Mouse (Mus musculus): ENCODE results near the gene H2-Ob. TPM values are rescaled to one million over a fixed set of nuclear protein-coding genes. Genes with fewer than 3 reads are reported as not detected.

H2-Ob gene
- polyA plus RNA-seq, 1 experiment from 2014 or later = not detected

DNA sequence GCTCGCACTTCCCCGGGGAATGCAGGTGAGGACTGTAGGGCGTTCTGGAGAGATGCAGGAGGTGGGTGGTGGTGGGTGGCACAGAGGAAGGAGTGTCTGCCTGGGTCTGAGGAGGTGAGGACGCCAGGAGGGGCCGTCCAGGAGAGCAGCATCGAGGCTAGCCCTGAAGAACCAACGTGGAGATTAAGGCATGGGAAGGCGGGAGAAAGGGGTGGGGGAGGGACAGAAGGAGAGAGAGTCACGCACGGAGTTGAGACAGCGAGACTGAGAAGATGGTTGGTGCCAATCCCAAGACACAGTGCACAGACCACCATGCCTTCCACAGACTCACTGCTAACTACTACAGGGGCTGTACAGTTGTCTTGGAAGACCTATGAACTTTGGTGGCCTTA, 40.2 kb upstream of the H2-Ob start:
- DNase-seq (ENCODE audit: low spot score) (no peak), ATAC-seq (replicated peaks; ENCODE audit: low FRiP score) (no peak)
- H3K9me3 ChIP-seq (ENCODE audit: control insufficient read depth, low read length) = no peaks in the 10 kb centered on the region
- H3K36me3 ChIP-seq (ENCODE audit: control insufficient read depth, insufficient read depth, low read length) = no peaks in the 10 kb centered on the region
- peak overlapping the region; percentile 63 for H3K4me2 ChIP-seq
- peaks cover 71% of the 10 kb centered on the region for H3K27me3 ChIP-seq (replicated peaks; ENCODE audit: control insufficient read depth, insufficient read depth, low read length)
- peaks cover 11% of the 10 kb centered on the region for H3K4me1 ChIP-seq (replicated peaks; ENCODE audit: control insufficient read depth, insufficient read depth, low read length)
- H3K27ac ChIP-seq (ENCODE audit: low read depth, low read length) = no peak overlapping the region
- peak overlapping the region; percentile 46 for H3K4me3 ChIP-seq (ENCODE audit: low read depth, low read length)
- whole genome bisulfite sequencing = 13% methylated on average over 11 of the region's 11 CpGs
- H3K9ac ChIP-seq (ENCODE audit: low read depth, low read length) = peak overlapping the region; percentile 37; the same call in 1 of the 2 replicates

DNA sequence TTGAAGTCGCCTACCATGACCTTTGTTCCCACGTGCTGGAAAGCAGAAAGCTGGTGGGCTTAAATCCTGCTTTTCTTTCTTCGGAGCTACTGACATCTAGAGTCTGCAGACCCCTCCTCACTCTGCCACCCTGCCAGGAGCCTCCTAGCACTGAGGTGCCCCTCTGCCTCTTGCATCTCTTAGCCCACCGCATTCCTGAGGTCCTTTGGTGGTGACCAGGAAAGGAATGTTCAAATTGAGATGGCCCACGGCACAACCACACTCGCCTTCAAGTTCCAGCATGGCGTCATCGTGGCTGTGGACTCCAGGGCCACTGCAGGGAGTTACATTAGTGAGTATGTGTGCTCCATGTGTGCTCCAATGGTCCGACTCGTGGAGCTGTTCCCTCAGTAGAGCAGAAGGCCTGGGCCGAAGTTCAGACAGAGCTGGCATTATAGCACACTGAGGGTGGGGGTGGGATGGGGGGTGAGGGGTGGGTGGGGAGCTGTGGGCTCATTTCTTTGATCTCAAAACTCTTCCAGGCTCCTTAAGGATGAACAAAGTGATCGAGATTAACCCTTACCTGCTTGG, 39.6 kb upstream of the H2-Ob start:
- no peak for ATAC-seq (replicated peaks; ENCODE audit: low FRiP score)
- Histone ChIP-seq H3K9me3 (ENCODE audit: control insufficient read depth, low read length) (no peaks in the 10 kb centered on the region), H3K4me3 (ENCODE audit: low read depth, low read length) (no peak overlapping the region), H3K36me3 (ENCODE audit: control insufficient read depth, insufficient read depth, low read length) (no peaks in the 10 kb centered on the region), H3K27ac (ENCODE audit: low read depth, low read length) (no peak overlapping the region), H3K4me2 (no peak overlapping the region), H3K4me1 (replicated peaks; ENCODE audit: control insufficient read depth, insufficient read depth, low read length) (peaks cover 11% of the 10 kb centered on the region), H3K9ac (ENCODE audit: low read depth, low read length) (no peak overlapping the region), H3K27me3 (replicated peaks; ENCODE audit: control insufficient read depth, insufficient read depth, low read length) (peaks cover 64% of the 10 kb centered on the region)
- 67% methylated on average over 12 of the region's 12 CpGs for WGBS
- no peak for DNase-seq (ENCODE audit: low spot score)

DNA sequence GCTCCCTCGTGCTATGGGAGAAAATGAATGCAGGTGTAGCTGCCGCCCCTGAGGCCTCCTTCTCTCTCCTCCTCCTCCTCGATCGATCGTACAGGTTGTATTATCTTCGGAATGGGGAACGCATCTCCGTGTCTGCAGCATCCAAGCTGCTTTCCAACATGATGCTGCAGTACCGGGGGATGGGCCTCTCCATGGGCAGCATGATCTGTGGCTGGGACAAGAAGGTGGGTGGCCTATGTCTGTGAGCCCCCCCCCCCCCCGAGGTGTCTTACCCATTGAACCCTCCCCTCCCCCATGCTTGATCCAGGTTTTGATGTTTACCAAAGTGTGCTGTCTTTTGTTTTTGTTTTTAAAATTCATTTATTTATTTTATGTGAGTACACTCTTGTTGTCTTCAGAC, 38.7 kb upstream of the H2-Ob start:
- H3K4me2 ChIP-seq = no peak overlapping the region
- H3K9me3 ChIP-seq (ENCODE audit: control insufficient read depth, low read length) = no peaks in the 10 kb centered on the region
- no peak for ATAC-seq (replicated peaks; ENCODE audit: low FRiP score)
- no peaks in the 10 kb centered on the region for H3K36me3 ChIP-seq (ENCODE audit: control insufficient read depth, insufficient read depth, low read length)
- H3K9ac ChIP-seq (ENCODE audit: low read depth, low read length) = no peak overlapping the region
- 84% methylated on average over 10 of the region's 10 CpGs for WGBS
- peaks cover 16% of the 10 kb centered on the region for H3K4me1 ChIP-seq (replicated peaks; ENCODE audit: control insufficient read depth, insufficient read depth, low read length)
- no peak for DNase-seq (ENCODE audit: low spot score)
- H3K27ac ChIP-seq (ENCODE audit: low read depth, low read length) = no peak overlapping the region
- H3K4me3 ChIP-seq (ENCODE audit: low read depth, low read length) = no peak overlapping the region
- H3K27me3 ChIP-seq (replicated peaks; ENCODE audit: control insufficient read depth, insufficient read depth, low read length) = peaks cover 55% of the 10 kb centered on the region

DNA sequence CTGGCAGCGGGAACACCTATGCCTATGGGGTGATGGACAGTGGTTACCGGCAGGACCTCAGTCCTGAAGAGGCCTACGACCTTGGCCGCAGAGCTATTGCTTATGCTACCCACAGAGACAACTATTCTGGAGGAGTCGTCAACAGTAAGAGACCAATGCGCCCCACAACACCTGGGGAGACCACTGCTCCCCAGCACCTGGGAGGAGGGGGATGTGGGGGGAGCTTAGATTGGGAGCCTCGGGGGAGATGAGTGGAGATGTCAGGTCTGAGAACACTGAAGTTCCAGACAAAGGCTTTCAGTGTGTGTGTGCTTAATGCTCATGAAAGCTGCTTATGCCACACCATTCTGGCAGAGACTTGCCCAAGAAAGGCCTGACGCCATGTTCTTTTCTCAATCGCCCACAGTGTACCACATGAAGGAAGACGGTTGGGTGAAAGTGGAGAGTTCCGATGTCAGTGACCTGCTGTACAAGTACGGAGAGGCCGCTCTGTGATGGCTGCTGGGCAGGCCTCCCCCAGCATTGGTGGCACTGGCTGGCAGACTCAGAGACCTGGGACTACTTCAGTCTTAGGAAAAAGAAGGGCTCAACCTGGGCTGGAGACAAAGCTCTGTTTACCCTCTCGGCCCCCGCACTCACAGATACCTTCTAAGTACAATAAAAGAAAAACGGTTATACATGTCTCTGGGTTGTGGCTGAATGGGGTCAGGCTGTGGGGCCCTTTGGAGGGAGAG, 37.8 kb upstream of the H2-Ob start:
- Histone ChIP-seq H3K4me2 (no peak overlapping the region), H3K4me1 (replicated peaks; ENCODE audit: control insufficient read depth, insufficient read depth, low read length) (peaks cover 21% of the 10 kb centered on the region), H3K36me3 (ENCODE audit: control insufficient read depth, insufficient read depth, low read length) (no peaks in the 10 kb centered on the region), H3K9me3 (ENCODE audit: control insufficient read depth, low read length) (no peaks in the 10 kb centered on the region), H3K27ac (ENCODE audit: low read depth, low read length) (no peak overlapping the region), H3K4me3 (ENCODE audit: low read depth, low read length) (no peak overlapping the region), H3K27me3 (replicated peaks; ENCODE audit: control insufficient read depth, insufficient read depth, low read length) (peaks cover 46% of the 10 kb centered on the region), H3K9ac (ENCODE audit: low read depth, low read length) (no peak overlapping the region)
- no peak for DNase-seq (ENCODE audit: low spot score)
- ATAC-seq (replicated peaks; ENCODE audit: low FRiP score) = no peak
- WGBS = 83% methylated on average over 16 of the region's 16 CpGs

DNA sequence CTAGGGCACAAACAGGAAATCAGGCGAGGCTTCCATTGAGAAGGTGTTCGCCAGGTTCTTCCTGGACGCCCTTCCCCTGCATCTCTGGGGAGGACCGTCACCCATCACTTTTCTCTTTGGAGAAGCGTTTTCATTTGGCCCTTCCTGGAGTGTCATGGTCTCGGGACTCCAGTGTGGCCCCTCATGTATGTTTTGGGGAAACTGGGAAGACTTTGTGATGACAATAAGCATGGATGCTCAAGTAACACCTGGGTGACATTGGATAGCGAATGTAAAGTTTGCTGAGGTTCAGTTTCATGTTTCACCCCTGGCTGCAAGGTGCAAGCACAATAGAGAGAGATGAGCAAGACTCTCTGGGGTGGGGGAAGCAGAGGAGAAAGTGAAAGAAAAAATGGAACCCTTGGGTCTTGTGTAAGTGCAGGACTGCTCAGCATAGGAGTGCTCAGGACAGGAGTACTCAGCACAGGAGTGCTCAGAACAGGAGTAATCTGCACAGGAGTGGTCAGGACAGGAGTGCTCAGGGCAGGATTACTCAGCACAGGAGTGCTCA, 37.1 kb upstream of the H2-Ob start:
- peaks cover 21% of the 10 kb centered on the region for H3K4me1 ChIP-seq (replicated peaks; ENCODE audit: control insufficient read depth, insufficient read depth, low read length)
- no peak overlapping the region for H3K4me3 ChIP-seq (ENCODE audit: low read depth, low read length)
- no peak overlapping the region for H3K27ac ChIP-seq (ENCODE audit: low read depth, low read length)
- no peaks in the 10 kb centered on the region for H3K9me3 ChIP-seq (ENCODE audit: control insufficient read depth, low read length)
- no peak for ATAC-seq (replicated peaks; ENCODE audit: low FRiP score)
- H3K27me3 ChIP-seq (replicated peaks; ENCODE audit: control insufficient read depth, insufficient read depth, low read length) = peaks cover 40% of the 10 kb centered on the region
- 65% methylated on average over 7 of the region's 7 CpGs for WGBS
- no peak overlapping the region for H3K9ac ChIP-seq (ENCODE audit: low read depth, low read length)
- no peak for DNase-seq (ENCODE audit: low spot score)
- no peak overlapping the region for H3K4me2 ChIP-seq
- no peaks in the 10 kb centered on the region for H3K36me3 ChIP-seq (ENCODE audit: control insufficient read depth, insufficient read depth, low read length)

DNA sequence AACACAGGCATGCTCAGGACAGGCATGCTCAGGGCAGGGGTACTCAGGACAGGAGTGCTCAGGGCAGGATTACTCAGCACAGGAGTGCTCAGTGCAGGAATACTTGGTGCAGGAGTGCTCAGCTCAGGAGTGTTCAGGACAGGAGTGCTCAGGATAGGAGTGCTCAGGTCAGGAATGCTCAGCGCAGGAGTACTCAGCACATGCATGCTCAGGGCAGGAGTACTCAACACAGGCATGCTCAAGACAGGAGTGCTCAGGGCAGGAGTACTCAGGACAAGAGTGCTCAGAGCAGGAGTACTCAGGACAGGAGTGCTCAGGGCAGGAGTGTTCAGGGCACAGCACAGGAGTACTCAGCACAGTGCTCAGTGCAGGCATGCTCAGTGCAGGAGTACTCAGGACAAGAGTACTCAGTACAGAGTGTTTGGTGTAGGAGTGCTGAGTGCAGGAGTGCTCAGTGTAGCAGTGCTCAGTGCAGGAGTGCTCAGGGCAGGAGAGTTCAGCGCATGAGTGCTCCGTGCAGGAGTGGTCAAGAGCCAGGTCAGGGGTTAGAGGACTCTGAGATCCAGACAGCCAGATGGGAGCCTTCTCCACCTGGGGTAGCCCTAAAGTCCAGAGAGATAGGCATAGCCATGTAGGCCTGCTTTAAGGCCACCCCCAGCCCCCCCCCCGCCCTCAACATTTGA, 35.8 kb upstream of the H2-Ob start:
- Histone ChIP-seq H3K4me1 (replicated peaks; ENCODE audit: control insufficient read depth, insufficient read depth, low read length) (peaks cover 12% of the 10 kb centered on the region), H3K4me2 (no peak overlapping the region), H3K27ac (ENCODE audit: low read depth, low read length) (no peak overlapping the region), H3K27me3 (replicated peaks; ENCODE audit: control insufficient read depth, insufficient read depth, low read length) (peaks cover 27% of the 10 kb centered on the region), H3K4me3 (ENCODE audit: low read depth, low read length) (no peak overlapping the region), H3K9ac (ENCODE audit: low read depth, low read length) (no peak overlapping the region), H3K36me3 (ENCODE audit: control insufficient read depth, insufficient read depth, low read length) (no peaks in the 10 kb centered on the region), H3K9me3 (ENCODE audit: control insufficient read depth, low read length) (no peaks in the 10 kb centered on the region)
- WGBS = 83% methylated on average over 4 of the region's 4 CpGs
- no peak for ATAC-seq (replicated peaks; ENCODE audit: low FRiP score)
- DNase-seq (ENCODE audit: low spot score) = no peak

DNA sequence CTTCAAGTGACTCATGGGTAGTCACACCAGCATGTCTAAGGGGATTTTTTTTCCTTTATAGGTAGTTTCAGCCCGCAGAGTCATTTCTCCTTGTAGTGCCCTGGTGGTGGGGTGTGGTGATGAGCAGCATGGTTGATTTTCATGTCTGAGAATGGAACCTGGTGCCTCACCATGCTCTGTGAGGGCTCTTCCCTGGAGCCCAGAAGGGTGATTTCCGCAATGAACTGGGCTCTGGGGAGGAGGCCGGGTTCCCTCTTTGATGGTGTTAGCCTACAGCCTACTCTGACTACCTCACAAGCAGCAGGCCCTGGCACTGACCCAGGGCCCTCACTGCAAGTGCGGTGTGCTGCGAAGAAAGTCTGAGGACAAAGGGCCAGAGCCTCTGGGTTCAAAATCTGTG, 35.3 kb upstream of the H2-Ob start, which contains the start of gene Tap2:
TSS of gene Tap2 (plus strand) at position 84 of the 400 bp plus-strand sequence.
- WGBS = 77% methylated on average over 5 of the region's 5 CpGs
- ATAC-seq (replicated peaks; ENCODE audit: low FRiP score) = no peak
- Histone ChIP-seq H3K36me3 (ENCODE audit: control insufficient read depth, insufficient read depth, low read length) (no peaks in the 10 kb centered on the region), H3K27me3 (replicated peaks; ENCODE audit: control insufficient read depth, insufficient read depth, low read length) (peaks cover 22% of the 10 kb centered on the region), H3K9ac (ENCODE audit: low read depth, low read length) (peak within 1 kb of the TSS; percentile 84), H3K9me3 (ENCODE audit: control insufficient read depth, low read length) (no peaks in the 10 kb centered on the region), H3K4me2 (peak within 1 kb of the TSS; percentile 93), H3K4me1 (replicated peaks; ENCODE audit: control insufficient read depth, insufficient read depth, low read length) (peaks cover 9% of the 10 kb centered on the region), H3K27ac (ENCODE audit: low read depth, low read length) (no peak within 1 kb of the TSS), H3K4me3 (ENCODE audit: low read depth, low read length) (peak within 1 kb of the TSS; percentile 85)
- DNase-seq (ENCODE audit: low spot score) = no peak

DNA sequence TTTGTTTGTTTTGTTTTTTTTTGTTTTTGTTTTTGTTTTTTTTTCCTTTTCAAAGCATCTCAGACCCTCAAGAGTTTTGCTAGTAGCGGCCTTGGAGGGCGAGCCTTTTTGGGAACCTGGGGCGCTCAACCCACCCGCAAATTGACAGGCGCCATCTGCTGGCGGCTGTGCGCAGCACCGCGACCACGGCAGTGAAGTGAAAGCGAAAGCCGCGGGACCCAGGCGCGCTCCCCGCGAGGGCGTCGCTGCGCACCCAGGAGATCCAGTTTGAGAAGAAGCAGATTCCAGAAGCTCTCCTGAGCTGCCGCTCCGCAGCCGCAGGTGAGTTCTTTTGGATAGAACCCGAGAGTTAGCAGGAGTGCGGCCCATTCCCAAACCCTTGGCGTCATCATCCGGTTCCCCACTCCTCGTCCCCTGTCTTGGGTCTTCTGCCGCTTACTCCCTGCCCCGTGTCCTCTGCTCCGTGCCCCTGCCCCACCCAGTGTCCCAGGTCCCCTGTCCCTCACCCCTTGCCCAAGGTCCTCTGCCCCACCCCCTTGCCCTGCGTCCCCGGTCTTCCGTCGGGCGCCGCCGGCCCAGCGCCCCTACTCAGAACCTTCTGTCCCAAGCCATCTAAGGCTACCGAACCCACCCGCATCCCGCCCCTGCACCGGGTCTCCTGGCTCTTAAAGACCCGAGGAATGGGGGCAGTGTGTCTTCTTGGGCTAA, 34.2 kb upstream of the H2-Ob start:
- DNase-seq (ENCODE audit: low spot score) = peak; percentile 80
- peaks cover 12% of the 10 kb centered on the region for H3K27me3 ChIP-seq (replicated peaks; ENCODE audit: control insufficient read depth, insufficient read depth, low read length)
- no peaks in the 10 kb centered on the region for H3K36me3 ChIP-seq (ENCODE audit: control insufficient read depth, insufficient read depth, low read length)
- peak overlapping the region; percentile 84 for H3K9ac ChIP-seq (ENCODE audit: low read depth, low read length)
- H3K4me1 ChIP-seq (replicated peaks; ENCODE audit: control insufficient read depth, insufficient read depth, low read length) = peaks cover 9% of the 10 kb centered on the region
- peak overlapping the region; percentile 93 for H3K4me2 ChIP-seq
- ATAC-seq (replicated peaks; ENCODE audit: low FRiP score) = 0 out of 2 replicates have a peak, but pooled peaks have one; percentile 61
- 1% methylated on average over 44 of the region's 44 CpGs for WGBS
- peak overlapping the region; percentile 85 for H3K4me3 ChIP-seq (ENCODE audit: low read depth, low read length)
- no peaks in the 10 kb centered on the region for H3K9me3 ChIP-seq (ENCODE audit: control insufficient read depth, low read length)
- 0 out of 2 replicates have a peak overlapping the region, but pooled peaks have one; percentile 7 for H3K27ac ChIP-seq (ENCODE audit: low read depth, low read length)

Measured in liver, embryonic 11.5 days (tissue).